Mouse (Mus musculus) limb, embryonic 11.5 days (tissue): ENCODE measurements at regions not wholly inside any gene's neighbourhood (a gene's known extent, or its start where the extent isn't known, plus 50 kb on each side); places are given as distances from the start of the nearest gene placed in this dataset.

Source experiments
- ATAC-seq: fragments of 200-750 bp; cut with Nextera tagmentation; 2 replicates; pipeline ENCODE4 v1.8.0; 2017; ENCODE audit warnings: low read depth; ENCODE audit not compliant: insufficient number of reproducible peaks, low FRiP score, low TSS enrichment
- DNase-seq: peaks from one replicate; pipeline ENCODE4 v3.0.0-alpha.2; 2015; ENCODE audit warnings: low spot score
- H3K27ac ChIP-seq: fragments of 300-500 bp; sonication (generic); replicated peaks from 2 replicates; pipeline ENCODE4 v1.5.1; 2014; ENCODE audit warnings: low read depth, mild to moderate bottlenecking, low read length
- H3K27me3 ChIP-seq: fragments of 300-500 bp; sonication (generic); 2 replicates; pipeline ENCODE4 v1.6.1; 2014; ENCODE audit warnings: mild to moderate bottlenecking, low read length, mixed read lengths; ENCODE audit not compliant: control insufficient read depth, insufficient read depth
- H3K36me3 ChIP-seq: fragments of 300-500 bp; sonication (generic); 2 replicates; pipeline ENCODE4 v1.6.1; 2014; ENCODE audit warnings: mild to moderate bottlenecking, low read length, moderate library complexity, mixed read lengths; ENCODE audit not compliant: control insufficient read depth, insufficient read depth
- H3K4me1 ChIP-seq: fragments of 300-500 bp; sonication (generic); 2 replicates; pipeline ENCODE4 v1.6.1; 2014; ENCODE audit warnings: low read length, mixed read lengths; ENCODE audit not compliant: control insufficient read depth, insufficient read depth
- H3K4me2 ChIP-seq: fragments of 300-500 bp; sonication (generic); 2 replicates; pipeline ENCODE4 v1.6.1; 2014; ENCODE audit warnings: low read depth, mild to moderate bottlenecking, moderate library complexity; ENCODE audit not compliant: severe bottlenecking
- H3K4me3 ChIP-seq: fragments of 300-500 bp; sonication (generic); 2 replicates; pipeline ENCODE4 v1.5.1; 2014; ENCODE audit warnings: low read depth, low read length
- H3K9ac ChIP-seq: fragments of 300-500 bp; sonication (generic); 2 replicates; pipeline ENCODE4 v1.6.1; 2014; ENCODE audit warnings: mild to moderate bottlenecking, low read length
- H3K9me3 ChIP-seq: fragments of 300-500 bp; sonication (generic); 2 replicates; pipeline ENCODE4 v1.6.1; 2016; ENCODE audit warnings: low read length; ENCODE audit not compliant: control insufficient read depth
- WGBS: fragments of 180-500 bp; shearing (Covaris S2); extraction: QIAGEN DNeasy Blood & Tissue Kit; methylation state at CpG from one replicate; pipeline ENCODE4 v1.1.7; 2014; 5-methylcytosine and 5-hydroxymethylcytosine counted together

DNA sequence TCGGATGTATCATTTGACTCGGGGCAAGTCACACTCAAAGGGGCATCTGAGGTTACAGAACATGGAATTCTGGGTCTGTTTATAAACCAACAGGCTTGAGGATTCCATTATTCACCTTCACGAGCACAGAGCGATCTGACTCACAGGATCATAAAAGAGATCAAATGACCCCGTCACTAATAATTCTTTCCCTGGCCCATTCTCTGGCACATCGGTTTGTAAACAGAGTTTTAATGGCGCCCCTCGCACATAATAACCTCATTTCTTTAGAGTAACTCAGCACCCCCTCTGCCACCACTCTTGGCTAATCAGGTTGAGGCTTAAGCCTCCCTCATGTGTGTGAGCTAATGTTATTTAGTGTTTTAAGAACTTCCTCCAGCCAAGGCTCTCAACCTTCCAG is 183.3 kb upstream of the Tbx3 start:
- Histone ChIP-seq H3K9me3 (no peaks in the 10 kb centered on the region), H3K4me1 (peaks cover 3% of the 10 kb centered on the region; the same call in 1 of the 2 replicates), H3K36me3 (no peaks in the 10 kb centered on the region), H3K27ac (no peak overlapping the region), H3K27me3 (0 out of 2 replicates have a peak, but pooled peaks cover 1% of the 10 kb centered on the region), H3K4me3 (no peak overlapping the region), H3K9ac (no peak overlapping the region), H3K4me2 (no peak overlapping the region)
- WGBS, result 20% methylated on average over 8 of the region's 8 CpGs
- no peak for DNase-seq
- ATAC-seq, result no peak

DNA sequence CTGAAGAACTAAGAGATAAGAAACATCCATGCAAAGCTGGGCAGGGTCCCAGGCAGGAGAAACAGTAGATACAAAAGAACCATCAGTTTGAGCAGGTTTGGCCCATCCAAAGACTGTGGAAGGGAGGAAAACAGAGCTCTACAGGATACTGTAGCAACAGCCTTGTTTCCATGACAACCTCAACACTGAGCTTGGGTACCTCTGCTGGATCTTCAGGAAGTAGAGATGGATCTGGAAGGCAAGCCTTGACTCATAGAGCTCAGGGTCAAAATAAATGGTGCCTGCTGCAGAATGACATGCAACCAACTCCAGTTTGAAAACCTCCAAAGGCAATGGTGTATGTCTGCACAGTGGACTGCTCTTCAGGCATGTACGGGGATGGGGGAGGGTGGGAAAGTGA is 173.0 kb upstream of the Tbx3 start:
- H3K4me1 ChIP-seq, result no peaks in the 10 kb centered on the region
- no peaks in the 10 kb centered on the region for H3K9me3 ChIP-seq
- no peaks in the 10 kb centered on the region for H3K36me3 ChIP-seq
- DNase-seq (no peak), ATAC-seq (no peak)
- H3K9ac ChIP-seq, result no peak overlapping the region
- H3K27me3 ChIP-seq, result no peaks in the 10 kb centered on the region
- no peak overlapping the region for H3K4me3 ChIP-seq
- H3K27ac ChIP-seq, result no peak overlapping the region
- H3K4me2 ChIP-seq, result no peak overlapping the region
- 83% methylated on average over 1 of the region's 1 CpGs for WGBS

DNA sequence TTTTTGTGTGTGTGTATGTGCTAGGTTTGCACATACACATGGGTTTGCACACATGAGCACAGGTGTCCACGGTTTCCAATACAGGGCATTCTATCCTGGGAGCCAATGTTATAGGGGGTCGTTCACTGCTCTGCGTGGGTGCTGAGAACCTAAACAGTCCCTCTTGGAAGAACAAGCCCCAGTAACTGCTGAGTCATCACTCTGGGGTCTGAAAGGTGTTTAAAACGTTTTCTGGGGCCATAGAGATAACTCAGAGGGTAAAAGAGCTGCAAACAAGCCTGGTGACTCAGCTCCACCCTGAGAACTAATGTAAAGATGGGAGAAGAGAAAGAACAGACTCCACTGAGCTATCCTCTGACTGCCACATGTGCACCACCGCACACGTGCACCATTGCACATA is 172.0 kb upstream of the Tbx3 start:
- H3K9ac ChIP-seq, result no peak overlapping the region
- H3K4me3 ChIP-seq, result no peak overlapping the region
- H3K9me3 ChIP-seq, result no peaks in the 10 kb centered on the region
- no peaks in the 10 kb centered on the region for H3K4me1 ChIP-seq
- no peaks in the 10 kb centered on the region for H3K36me3 ChIP-seq
- H3K27me3 ChIP-seq, result no peaks in the 10 kb centered on the region
- DNase-seq, result no peak
- 75% methylated on average over 6 of the region's 6 CpGs for WGBS
- ATAC-seq, result no peak
- no peak overlapping the region for H3K27ac ChIP-seq
- H3K4me2 ChIP-seq, result no peak overlapping the region

DNA sequence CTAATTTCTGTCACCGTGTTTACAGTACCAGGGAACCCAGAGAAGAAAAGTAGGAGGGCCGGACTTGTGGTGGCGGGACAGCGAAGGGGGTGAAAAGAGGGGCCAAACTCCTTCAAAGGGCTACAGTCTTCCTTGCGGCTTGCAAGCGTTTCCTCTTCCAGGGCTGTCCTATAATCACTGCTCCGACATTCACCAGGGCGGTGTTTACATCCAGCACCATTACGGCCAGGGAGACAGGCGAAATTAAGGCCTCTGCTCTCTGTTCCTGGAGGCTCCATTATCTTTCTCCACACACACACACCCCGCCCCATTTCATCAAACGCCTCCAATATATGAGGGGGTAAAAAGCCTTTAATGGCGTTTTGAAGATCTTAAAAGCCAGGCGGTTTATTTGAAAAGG is 162.8 kb upstream of the Tbx3 start:
- Histone ChIP-seq H3K4me1 (no peaks in the 10 kb centered on the region), H3K27ac (no peak overlapping the region)
- 34% methylated on average over 14 of the region's 14 CpGs for WGBS

DNA sequence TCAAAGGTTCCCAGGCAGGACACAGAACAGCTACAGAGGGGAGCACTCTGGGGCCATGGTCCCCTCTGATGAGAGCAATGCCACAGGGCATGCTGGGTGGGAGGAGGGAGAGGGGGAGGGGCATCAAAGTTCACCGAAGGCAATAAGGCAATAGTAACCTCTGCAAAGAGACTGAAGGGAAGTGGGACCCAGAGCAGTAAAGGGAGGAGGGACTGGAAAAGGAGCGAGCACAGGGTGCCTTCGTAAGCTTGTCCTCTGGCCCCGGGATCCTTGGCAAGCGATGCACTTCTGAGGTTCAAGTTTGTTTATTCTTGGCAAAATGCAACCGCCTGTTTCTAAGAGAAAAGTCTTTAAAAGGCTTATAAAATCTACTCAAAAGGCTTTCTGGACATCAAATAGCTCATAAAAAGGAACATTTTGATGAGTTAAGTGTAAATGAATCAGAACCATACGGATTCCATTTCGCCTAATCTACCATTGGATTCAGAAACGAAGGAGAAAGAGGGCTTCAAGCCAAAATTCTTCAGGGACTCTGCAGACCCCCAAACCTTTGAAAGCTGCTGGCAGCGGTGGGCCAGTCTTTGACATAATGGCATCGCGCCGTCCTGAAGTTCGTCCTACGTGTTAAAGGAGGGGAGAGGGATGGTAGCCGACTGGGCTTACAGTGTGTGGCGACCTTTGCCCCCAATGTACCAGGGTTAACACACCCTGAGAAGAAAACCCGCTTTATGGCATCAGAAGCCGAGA is 151.8 kb upstream of the Tbx3 start:
- WGBS, result 38% methylated on average over 19 of the region's 19 CpGs
- no peak overlapping the region for H3K4me2 ChIP-seq
- no peaks in the 10 kb centered on the region for H3K27me3 ChIP-seq
- H3K9me3 ChIP-seq, result no peaks in the 10 kb centered on the region
- H3K27ac ChIP-seq, result no peak overlapping the region
- no peaks in the 10 kb centered on the region for H3K36me3 ChIP-seq
- H3K9ac ChIP-seq, result no peak overlapping the region
- ATAC-seq, result no peak
- peak; percentile 30 for DNase-seq
- peaks cover 10% of the 10 kb centered on the region; the same call in 1 of the 2 replicates for H3K4me1 ChIP-seq
- no peak overlapping the region for H3K4me3 ChIP-seq

More for the DNA sequence above, 162.8 kb upstream of the Tbx3 start:
- H3K36me3 ChIP-seq, result no peaks in the 10 kb centered on the region
- no peak overlapping the region for H3K9ac ChIP-seq
- no peaks in the 10 kb centered on the region for H3K27me3 ChIP-seq
- ATAC-seq, result no peak
- H3K4me3 ChIP-seq, result no peak overlapping the region
- no peak for DNase-seq
- no peaks in the 10 kb centered on the region for H3K9me3 ChIP-seq
- H3K4me2 ChIP-seq, result no peak overlapping the region

DNA sequence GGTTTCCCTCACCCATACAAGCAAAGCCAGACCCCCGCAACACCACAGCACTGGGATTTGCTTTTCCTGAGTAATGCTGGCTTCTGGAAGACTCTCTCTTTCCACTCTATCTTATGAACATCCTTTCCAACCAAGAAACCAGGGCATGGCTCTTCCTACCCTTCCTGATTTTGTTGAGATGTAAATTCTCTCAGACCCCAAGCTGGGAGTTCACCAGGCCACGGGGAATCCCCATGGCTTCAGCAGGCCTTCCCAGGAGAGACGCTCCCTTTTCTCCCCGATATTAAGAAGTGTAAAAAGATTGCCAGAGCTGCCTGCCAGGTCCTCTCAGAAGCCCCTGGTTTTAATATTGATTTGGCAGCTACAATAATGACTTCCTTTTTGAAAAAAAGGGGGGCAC is 146.3 kb upstream of the Tbx3 start:
- WGBS, result 35% methylated on average over 4 of the region's 4 CpGs
- ATAC-seq (no peak), DNase-seq (no peak)
- H3K9me3 ChIP-seq, result no peaks in the 10 kb centered on the region
- H3K4me3 ChIP-seq, result no peak overlapping the region
- H3K27ac ChIP-seq, result no peak overlapping the region
- H3K4me2 ChIP-seq, result no peak overlapping the region
- no peak overlapping the region for H3K9ac ChIP-seq
- peaks cover 2% of the 10 kb centered on the region; the same call in 1 of the 2 replicates for H3K4me1 ChIP-seq
- no peaks in the 10 kb centered on the region for H3K36me3 ChIP-seq
- H3K27me3 ChIP-seq, result no peaks in the 10 kb centered on the region

DNA sequence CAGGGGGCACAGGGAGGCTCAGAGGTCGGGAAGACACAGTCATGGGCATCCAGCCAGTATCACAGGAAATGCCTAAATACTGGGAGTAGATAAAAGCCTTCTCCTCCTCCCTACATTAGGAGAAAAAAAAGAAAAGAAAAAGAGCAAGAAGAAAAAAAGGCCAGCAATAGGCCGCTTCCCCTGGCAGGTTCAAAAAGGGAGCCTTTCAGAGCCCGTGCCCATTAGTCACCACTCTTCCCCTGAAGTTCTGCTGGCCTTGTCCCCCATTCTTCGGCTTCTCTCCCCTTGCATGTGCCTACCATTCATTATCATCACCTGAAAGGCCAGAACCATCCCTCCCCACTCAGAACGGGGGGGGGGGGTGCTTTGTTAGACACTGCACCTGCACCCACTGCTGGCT is 144.5 kb upstream of the Tbx3 start:
- ATAC-seq (no peak), DNase-seq (no peak)
- H3K27ac ChIP-seq, result no peak overlapping the region
- WGBS, result 91% methylated on average over 5 of the region's 5 CpGs
- H3K4me1 ChIP-seq, result peaks cover 15% of the 10 kb centered on the region
- no peaks in the 10 kb centered on the region for H3K27me3 ChIP-seq
- no peak overlapping the region for H3K4me2 ChIP-seq
- no peaks in the 10 kb centered on the region for H3K36me3 ChIP-seq
- no peaks in the 10 kb centered on the region for H3K9me3 ChIP-seq
- no peak overlapping the region for H3K4me3 ChIP-seq
- no peak overlapping the region for H3K9ac ChIP-seq

DNA sequence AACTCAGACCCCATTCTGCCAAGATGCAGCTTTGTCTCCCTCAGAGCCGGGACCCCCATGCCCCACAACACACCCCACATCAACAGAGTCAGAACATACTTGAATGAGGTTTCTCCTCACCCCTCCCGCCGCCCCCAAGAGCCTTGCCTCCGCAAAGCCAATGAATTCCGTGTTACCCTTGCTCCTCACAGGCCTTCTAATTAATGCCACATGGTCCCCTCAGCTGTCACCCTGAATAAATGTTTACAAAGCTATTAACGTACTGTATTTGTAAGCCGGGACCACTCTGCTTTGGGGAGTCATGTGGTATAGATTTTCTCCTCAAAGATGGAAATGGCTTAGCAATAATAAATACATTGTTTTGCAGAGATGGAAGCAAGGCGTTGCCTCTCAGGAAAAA is 140.5 kb upstream of the Tbx3 start:
- H3K9ac ChIP-seq, result no peak overlapping the region
- H3K4me2 ChIP-seq, result no peak overlapping the region
- H3K4me1 ChIP-seq, result peaks cover 13% of the 10 kb centered on the region
- DNase-seq, result peak; percentile 70
- H3K9me3 ChIP-seq, result no peaks in the 10 kb centered on the region
- H3K27me3 ChIP-seq, result no peaks in the 10 kb centered on the region
- 18% methylated on average over 8 of the region's 8 CpGs for WGBS
- H3K36me3 ChIP-seq, result no peaks in the 10 kb centered on the region
- no peak for ATAC-seq
- H3K27ac ChIP-seq, result no peak overlapping the region
- H3K4me3 ChIP-seq, result no peak overlapping the region

DNA sequence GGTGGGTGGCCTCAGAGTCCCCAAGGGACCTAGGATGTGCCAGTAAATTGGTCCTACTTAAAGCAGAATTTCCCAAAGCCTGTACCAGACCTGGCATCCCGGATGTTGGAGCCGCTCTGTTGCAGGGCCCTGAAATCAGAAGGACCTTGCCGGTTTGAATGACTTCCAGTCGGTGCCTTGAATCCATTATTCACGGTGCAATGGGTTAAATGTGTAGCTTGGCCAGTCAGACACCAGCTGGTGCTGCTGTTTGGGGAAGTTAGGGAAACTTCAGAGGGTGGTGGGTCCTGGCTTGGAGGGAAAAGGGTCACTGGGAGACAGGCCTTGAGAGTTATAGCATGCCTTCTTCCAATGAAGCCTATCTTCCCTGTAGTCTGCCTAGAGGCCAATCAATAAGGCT is 135.5 kb upstream of the Tbx3 start:
- no peak for ATAC-seq
- H3K27ac ChIP-seq, result no peak overlapping the region

More for the DNA sequence above, 135.5 kb upstream of the Tbx3 start:
- H3K27me3 ChIP-seq, result no peaks in the 10 kb centered on the region
- WGBS, result 56% methylated on average over 5 of the region's 5 CpGs
- H3K4me1 ChIP-seq, result peaks cover 9% of the 10 kb centered on the region
- H3K9me3 ChIP-seq, result no peaks in the 10 kb centered on the region
- no peak for DNase-seq
- no peak overlapping the region for H3K9ac ChIP-seq
- H3K4me2 ChIP-seq, result no peak overlapping the region
- no peaks in the 10 kb centered on the region for H3K36me3 ChIP-seq
- H3K4me3 ChIP-seq, result no peak overlapping the region
